Mouse (Mus musculus): ENCODE measurements around the gene Stk26. TPM values are rescaled to one million over a fixed set of nuclear protein-coding genes. Genes with fewer than 3 reads are reported as not detected.

The Stk26 gene
- polyA plus RNA-seq (2014; fragmentation: Nextera tagmentation; extraction: Ambion mirVana), result 6.1 and 6.5 TPM in 2 replicates

- 13% methylated on average over 29 of the region's 31 CpGs for WGBS
- H3K4me1 ChIP-seq (ENCODE audit: insufficient read depth), result no peaks in the 10 kb centered on the region
Measured at GRCm38 (mm10) chrX:50840847-50841560, at the start of gene Stk26. Gene Stk26, plus strand, starts transcription at chrX:50841047.

DNA sequence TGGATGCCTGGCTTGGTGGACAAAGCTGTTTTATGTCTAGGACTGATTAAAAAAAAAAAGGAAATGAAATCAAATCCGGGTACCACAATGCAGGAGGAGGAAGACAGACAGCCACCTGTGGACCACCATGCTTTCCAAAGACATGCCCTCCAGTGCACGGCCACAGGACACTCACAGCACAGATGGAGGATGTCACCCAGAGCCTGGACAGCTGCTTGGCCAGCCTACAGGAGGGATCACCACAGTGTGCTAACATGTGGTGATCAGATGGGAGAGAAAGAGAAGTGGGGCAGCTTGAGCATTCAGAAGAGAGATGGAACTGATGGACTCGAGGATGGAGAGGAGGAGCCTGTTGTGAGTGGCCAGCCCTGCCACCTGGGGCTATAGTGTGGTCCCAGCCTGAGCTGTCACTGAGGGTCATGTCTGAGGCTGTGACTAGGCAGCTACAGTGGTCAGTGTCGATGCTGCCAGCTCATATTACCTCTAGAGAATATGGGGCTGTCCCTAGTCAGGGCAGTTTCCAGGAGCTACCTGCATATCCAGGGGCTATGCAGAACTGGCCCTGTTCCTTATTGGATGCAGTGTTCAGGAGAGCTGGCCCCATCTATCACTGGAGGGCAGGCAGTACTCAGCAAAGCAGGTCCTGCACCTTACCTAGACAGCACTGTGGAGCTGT lies 47.7 kb upstream of the Stk26 start:
- Histone ChIP-seq H3K27me3 (ENCODE audit: insufficient read depth, low read length) (no peaks in the 10 kb centered on the region), H3K27ac (ENCODE audit: low read depth) (no peak overlapping the region), H3K4me2 (no peak overlapping the region), H3K4me1 (ENCODE audit: insufficient read depth) (no peaks in the 10 kb centered on the region), H3K9me3 (ENCODE audit: low read depth, low read length) (no peaks in the 10 kb centered on the region), H3K9ac (no peak overlapping the region), H3K36me3 (ENCODE audit: insufficient read depth) (no peaks in the 10 kb centered on the region), H3K4me3 (ENCODE audit: low read depth, low read length) (no peak overlapping the region)
- WGBS, result 29% methylated on average over 4 of the region's 4 CpGs
- 0 out of 2 replicates have a peak, but pooled peaks have one; percentile 49 for ATAC-seq (ENCODE audit: insufficient read depth)
- no peak for TF ChIP-seq CTCF (IDR thresholded peaks at IDR 0.05; ENCODE audit: low read depth)
- DNase-seq, result peak; percentile 5

More at GRCm38 (mm10) chrX:50840847-50841560, at the start of gene Stk26:
- no peaks in the 10 kb centered on the region for H3K36me3 ChIP-seq (ENCODE audit: insufficient read depth)
- H3K27me3 ChIP-seq (ENCODE audit: insufficient read depth, low read length), result no peaks in the 10 kb centered on the region
- peak; percentile 76 for DNase-seq
- peak within 1 kb of the TSS; percentile 69 for H3K4me2 ChIP-seq
- H3K27ac ChIP-seq (ENCODE audit: low read depth), result peak within 1 kb of the TSS; percentile 46
- TF ChIP-seq CTCF (IDR thresholded peaks at IDR 0.05; ENCODE audit: low read depth), result no peak
- H3K9ac ChIP-seq, result peak within 1 kb of the TSS; percentile 40
- peak within 1 kb of the TSS; percentile 50 for H3K4me3 ChIP-seq (ENCODE audit: low read depth, low read length)
- H3K9me3 ChIP-seq (ENCODE audit: low read depth, low read length), result no peaks in the 10 kb centered on the region
- peak; percentile 98 for ATAC-seq (ENCODE audit: insufficient read depth)

GRCm38 (mm10) chrX:50797798-50798197 lies 43.0 kb upstream of the Stk26 start:
- WGBS, result 63% methylated on average over 1 of the region's 1 CpGs

GRCm38 (mm10) chrX:50798571-50798970 lies 42.3 kb upstream of the Stk26 start:
- Histone ChIP-seq H3K4me1 (ENCODE audit: insufficient read depth) (no peaks in the 10 kb centered on the region), H3K4me2 (no peak overlapping the region), H3K27me3 (ENCODE audit: insufficient read depth, low read length) (no peaks in the 10 kb centered on the region), H3K9ac (no peak overlapping the region), H3K4me3 (ENCODE audit: low read depth, low read length) (no peak overlapping the region), H3K27ac (ENCODE audit: low read depth) (no peak overlapping the region), H3K9me3 (ENCODE audit: low read depth, low read length) (no peaks in the 10 kb centered on the region), H3K36me3 (ENCODE audit: insufficient read depth) (no peaks in the 10 kb centered on the region)
- WGBS, result 76% methylated on average over 10 of the region's 10 CpGs
- ATAC-seq (ENCODE audit: insufficient read depth), result no peak
- no peak for DNase-seq
- no peak for TF ChIP-seq CTCF (IDR thresholded peaks at IDR 0.05; ENCODE audit: low read depth)

More at GRCm38 (mm10) chrX:50797798-50798197, 43.0 kb upstream of the Stk26 start:
- ATAC-seq (ENCODE audit: insufficient read depth) (no peak), DNase-seq (no peak)
- Histone ChIP-seq H3K9ac (no peak overlapping the region), H3K4me2 (no peak overlapping the region), H3K4me1 (ENCODE audit: insufficient read depth) (no peaks in the 10 kb centered on the region), H3K27me3 (ENCODE audit: insufficient read depth, low read length) (no peaks in the 10 kb centered on the region), H3K4me3 (ENCODE audit: low read depth, low read length) (no peak overlapping the region), H3K36me3 (ENCODE audit: insufficient read depth) (no peaks in the 10 kb centered on the region), H3K9me3 (ENCODE audit: low read depth, low read length) (no peaks in the 10 kb centered on the region), H3K27ac (ENCODE audit: low read depth) (no peak overlapping the region)
- no peak for TF ChIP-seq CTCF (IDR thresholded peaks at IDR 0.05; ENCODE audit: low read depth)

GRCm38 (mm10) chrX:50799656-50800188 lies 41.1 kb upstream of the Stk26 start:
- ATAC-seq (ENCODE audit: insufficient read depth) (no peak), DNase-seq (no peak)
- Histone ChIP-seq H3K4me2 (no peak overlapping the region), H3K27me3 (ENCODE audit: insufficient read depth, low read length) (no peaks in the 10 kb centered on the region), H3K27ac (ENCODE audit: low read depth) (no peak overlapping the region), H3K36me3 (ENCODE audit: insufficient read depth) (no peaks in the 10 kb centered on the region), H3K9me3 (ENCODE audit: low read depth, low read length) (no peaks in the 10 kb centered on the region), H3K4me1 (ENCODE audit: insufficient read depth) (no peaks in the 10 kb centered on the region), H3K4me3 (ENCODE audit: low read depth, low read length) (no peak overlapping the region), H3K9ac (no peak overlapping the region)
- 59% methylated on average over 8 of the region's 8 CpGs for WGBS
- TF ChIP-seq CTCF (IDR thresholded peaks at IDR 0.05; ENCODE audit: low read depth), result no peak

DNA sequence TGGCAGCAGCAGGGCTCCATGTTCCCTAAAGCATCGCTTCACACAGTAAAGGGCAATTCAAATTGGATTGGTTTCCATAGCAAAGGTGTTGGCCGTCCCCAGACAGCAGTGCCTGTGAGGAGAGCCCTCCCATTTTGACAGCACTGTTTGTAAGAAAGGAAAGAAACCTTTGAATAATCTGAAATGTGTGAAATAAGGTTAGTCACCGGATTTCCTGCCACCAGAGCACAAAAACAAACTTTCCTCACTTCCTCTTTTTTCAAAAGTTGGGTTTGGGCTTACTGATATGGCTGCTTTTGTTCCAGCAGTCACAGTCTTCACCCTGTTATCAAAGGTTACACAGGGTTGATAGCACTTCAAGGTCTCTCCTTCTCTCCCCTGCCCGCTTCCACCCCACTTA lies 35.2 kb upstream of the Stk26 start:
- ATAC-seq (ENCODE audit: insufficient read depth) (no peak), DNase-seq (no peak)
- Histone ChIP-seq H3K4me3 (ENCODE audit: low read depth, low read length) (no peak overlapping the region), H3K9me3 (ENCODE audit: low read depth, low read length) (no peaks in the 10 kb centered on the region), H3K36me3 (ENCODE audit: insufficient read depth) (no peaks in the 10 kb centered on the region), H3K27me3 (ENCODE audit: insufficient read depth, low read length) (no peaks in the 10 kb centered on the region), H3K27ac (ENCODE audit: low read depth) (no peak overlapping the region), H3K4me2 (no peak overlapping the region), H3K4me1 (ENCODE audit: insufficient read depth) (no peaks in the 10 kb centered on the region), H3K9ac (no peak overlapping the region)
- TF ChIP-seq CTCF (IDR thresholded peaks at IDR 0.05; ENCODE audit: low read depth), result no peak
- 21% methylated on average over 4 of the region's 4 CpGs for WGBS

- no peak overlapping the region for H3K4me3 ChIP-seq (ENCODE audit: low read depth, low read length)
- no peak overlapping the region for H3K27ac ChIP-seq (ENCODE audit: low read depth)
- H3K4me1 ChIP-seq (ENCODE audit: insufficient read depth), result no peaks in the 10 kb centered on the region
- DNase-seq (peak; percentile 1), ATAC-seq (ENCODE audit: insufficient read depth) (no peak)
- H3K9ac ChIP-seq, result no peak overlapping the region
- 45% methylated on average over 6 of the region's 6 CpGs for WGBS
- no peaks in the 10 kb centered on the region for H3K27me3 ChIP-seq (ENCODE audit: insufficient read depth, low read length)
- no peak overlapping the region for H3K4me2 ChIP-seq
- TF ChIP-seq CTCF (IDR thresholded peaks at IDR 0.05; ENCODE audit: low read depth), result no peak
- H3K36me3 ChIP-seq (ENCODE audit: insufficient read depth), result no peaks in the 10 kb centered on the region
- H3K9me3 ChIP-seq (ENCODE audit: low read depth, low read length), result no peaks in the 10 kb centered on the region
Measured at GRCm38 (mm10) chrX:50823856-50824255, 17.0 kb upstream of the Stk26 start.
